Mouse (Mus musculus) urinary bladder, adult 2 months (tissue): Measurements from ENCODE around the gene Tox2. TPM values are rescaled to one million over a fixed set of nuclear protein-coding genes. Genes with fewer than 3 reads are reported as not detected.

Experiments
- DNase-seq: peaks from one replicate; pipeline ENCODE4 v3.0.0; 2022; ENCODE audit warnings: low spot score
- polyA plus RNA-seq: library from polyadenylated mRNA; depleted of rRNA; stranded (reverse); fragments of >200 nt; gene quantifications from 2 replicates; pipeline ENCODE4 v1.2.3, GENCODE M21; 2012; rRNA removed

Gene Tox2
- polyA plus RNA-seq, 1 experiment, result 4.5 TPM

DNA sequence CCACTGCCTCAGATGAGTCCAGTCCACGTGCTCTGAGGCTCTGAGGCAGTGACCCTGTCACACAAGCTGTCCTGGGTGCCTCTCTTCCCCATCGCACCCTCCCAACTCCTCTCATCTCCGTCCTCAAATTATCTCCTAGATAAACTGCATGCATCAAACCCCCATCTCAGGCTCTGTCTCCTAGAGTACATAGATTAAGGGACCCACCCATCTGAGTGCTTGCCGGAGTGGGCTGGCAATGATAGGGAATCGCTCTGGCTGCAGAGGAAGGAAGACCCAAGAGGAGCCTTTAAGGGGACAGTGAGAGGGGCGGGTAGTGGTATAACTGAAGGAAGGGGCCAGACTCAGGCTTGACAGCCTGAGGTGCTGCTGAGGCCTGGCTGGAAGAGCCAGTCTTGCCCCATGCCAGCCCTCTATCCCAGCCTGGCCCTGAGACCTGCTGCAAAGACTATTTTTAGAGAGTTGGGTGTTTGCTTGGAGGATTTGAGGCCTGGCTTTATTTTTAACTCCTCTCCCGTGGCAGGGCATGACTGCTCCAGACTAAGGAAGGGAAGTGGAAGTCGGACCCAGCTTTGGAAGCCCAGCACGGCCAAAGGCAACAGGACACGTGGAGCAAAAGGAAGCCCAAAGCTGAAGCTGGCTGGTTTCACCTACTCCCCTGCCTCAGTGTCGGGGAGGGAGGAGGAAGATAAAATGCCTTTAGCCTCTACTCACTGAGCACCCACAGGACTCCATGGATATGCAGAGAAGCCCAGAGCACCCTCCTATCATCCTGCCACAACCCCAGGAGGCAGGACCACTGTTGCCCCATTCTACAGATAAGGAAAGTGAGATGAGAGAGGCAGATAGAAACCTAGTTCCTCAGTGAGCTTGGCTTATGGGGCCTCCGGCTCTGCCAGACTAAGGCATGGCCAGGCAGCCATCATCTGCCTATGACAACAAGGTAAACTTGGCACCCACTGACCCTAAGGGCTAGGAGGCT, 160.3 kb downstream of the Tox2 start:
- no peak for DNase-seq

DNA sequence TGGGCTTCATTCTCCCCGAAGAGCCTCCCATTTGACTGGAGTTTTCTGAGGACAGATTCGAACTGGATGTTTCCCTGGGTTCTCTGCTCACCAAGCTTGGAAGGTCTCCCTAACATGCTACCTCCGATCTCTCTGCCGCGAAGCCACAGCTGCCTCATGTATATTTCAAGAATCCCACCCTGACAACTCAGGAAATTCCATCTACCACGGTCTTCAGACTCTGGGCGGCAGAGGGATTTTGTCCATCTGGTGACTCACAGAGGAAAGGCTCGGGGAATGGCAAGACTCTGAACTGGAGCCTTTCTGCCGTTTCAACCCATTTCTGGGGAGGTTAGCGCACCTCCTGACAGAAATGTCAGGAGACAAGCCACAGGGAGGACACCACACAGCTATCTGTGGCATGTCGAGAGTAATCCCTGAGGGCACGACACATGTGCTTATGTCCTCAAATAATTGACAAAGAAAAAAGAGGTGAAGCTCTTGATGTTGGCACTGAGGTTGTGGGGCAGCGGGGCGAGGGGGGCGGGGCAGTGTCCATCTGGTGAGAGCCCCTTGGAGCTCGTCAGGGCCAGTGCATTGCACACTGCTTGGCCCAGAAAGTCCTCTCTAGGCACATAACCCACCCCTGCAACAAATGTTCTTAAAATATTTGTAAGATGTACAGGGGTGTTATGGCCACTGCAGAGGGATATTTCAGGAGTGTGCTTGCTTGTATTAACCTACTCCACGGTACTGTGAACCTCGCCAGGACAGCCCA, 162.0 kb downstream of the Tox2 start:
- DNase-seq, result no peak

DNA sequence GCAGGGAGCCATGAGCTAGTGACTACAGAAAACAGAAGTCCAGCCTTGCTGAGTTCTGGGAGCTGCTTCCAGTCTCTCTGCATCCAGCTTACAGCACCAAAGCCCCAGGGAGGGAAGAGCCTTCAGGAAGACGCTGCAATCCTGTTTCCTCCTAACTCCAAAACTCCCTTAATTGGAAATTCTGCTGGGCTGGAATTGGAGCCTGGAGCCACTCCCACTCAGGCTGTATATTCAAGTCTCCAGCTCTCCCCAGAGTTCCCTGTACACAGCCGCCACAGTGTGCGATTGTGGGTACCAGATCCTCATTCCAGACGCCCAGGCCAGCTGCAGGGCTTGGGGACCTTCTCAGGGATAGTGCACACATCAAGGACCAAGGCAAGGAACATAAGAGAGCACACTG, 167.2 kb downstream of the Tox2 start:
- DNase-seq, result no peak

DNA sequence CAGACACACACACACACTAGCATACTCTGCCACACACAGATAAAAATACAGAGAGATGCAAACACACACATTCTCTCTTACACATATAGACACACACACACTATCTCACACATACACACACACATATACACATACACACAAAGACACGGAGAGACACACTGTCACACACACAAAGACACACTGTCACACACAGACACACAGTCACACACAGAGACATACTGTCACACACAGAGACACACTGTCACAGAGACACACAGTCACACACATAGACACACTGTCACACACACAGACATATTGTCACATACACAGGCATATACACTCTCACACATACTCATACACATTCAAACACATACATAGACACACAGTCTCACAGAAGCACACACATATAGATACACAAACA, 169.7 kb downstream of the Tox2 start:
- DNase-seq, result no peak

Other genes starting within 250 kb of the Tox2 start
- 0.25 and 0.32 TPM in 2 replicates for gene Sgk2, start 215.8 kb upstream of the Tox2 start, polyA plus RNA-seq
- gene Ift52, start 185.8 kb upstream of the Tox2 start, polyA plus RNA-seq, result 41.2 and 45.7 TPM in 2 replicates
- gene Mybl2, start 148.4 kb upstream of the Tox2 start, polyA plus RNA-seq, result 2.5 and 3.2 TPM in 2 replicates
- not detected in 2 replicates for gene Gtsf1l, start 115.3 kb upstream of the Tox2 start, polyA plus RNA-seq
- 113 and 164 TPM in 2 replicates for gene Jph2, start 194.9 kb downstream of the Tox2 start, polyA plus RNA-seq
- 34.7 and 36.7 TPM in 2 replicates for gene Oser1, start 221.6 kb downstream of the Tox2 start, polyA plus RNA-seq
- 0.30 and 0.44 TPM in 2 replicates for gene Gdap1l1, start 235.4 kb downstream of the Tox2 start, polyA plus RNA-seq